Mouse (Mus musculus) hindbrain, embryonic 15.5 days (tissue): Measurements from ENCODE around the gene Kcnq1. TPM values are rescaled to one million over a fixed set of nuclear protein-coding genes. Genes with fewer than 3 reads are reported as not detected.
A peak's percentile ranks its signal among the peaks of the same experiment; 100 is the strongest.

Source experiments
- ATAC-seq: fragments of 200-750 bp; cut with Nextera tagmentation; 2 replicates; pipeline ENCODE4 v1.8.0; 2017; ENCODE audit warnings: low read depth, moderate number of reproducible peaks, moderate TSS enrichment; ENCODE audit not compliant: low FRiP score
- H3K27ac ChIP-seq: fragments of 300-500 bp; sonication (generic); replicated peaks from 2 replicates; pipeline ENCODE4 v1.5.1; 2015; ENCODE audit warnings: mild to moderate bottlenecking, inconsistent platforms
- H3K27me3 ChIP-seq: fragments of 300-500 bp; sonication (generic); 2 replicates; pipeline ENCODE4 v1.6.1; 2015; ENCODE audit warnings: control low read depth, inconsistent platforms
- H3K36me3 ChIP-seq: fragments of 300-500 bp; sonication (generic); 2 replicates; pipeline ENCODE4 v1.6.1; 2015; ENCODE audit warnings: control low read depth, inconsistent platforms
- H3K4me1 ChIP-seq: fragments of 300-500 bp; sonication (generic); replicated peaks from 2 replicates; pipeline ENCODE4 v1.6.1; 2015; ENCODE audit warnings: control low read depth, inconsistent platforms
- H3K4me2 ChIP-seq: fragments of 300-500 bp; sonication (generic); 2 replicates; pipeline ENCODE4 v1.6.1; 2015; ENCODE audit warnings: moderate library complexity, mild to moderate bottlenecking, inconsistent platforms
- H3K4me3 ChIP-seq: fragments of 300-500 bp; sonication (generic); 2 replicates; pipeline ENCODE4 v1.5.1; 2015; ENCODE audit warnings: mild to moderate bottlenecking, inconsistent platforms
- H3K9ac ChIP-seq: fragments of 300-500 bp; sonication (generic); 2 replicates; pipeline ENCODE4 v1.6.1; 2015; ENCODE audit warnings: inconsistent platforms
- H3K9me3 ChIP-seq: fragments of 300-500 bp; sonication (generic); 2 replicates; pipeline ENCODE4 v1.6.1; 2016; ENCODE audit warnings: control low read depth, inconsistent platforms
- WGBS: fragments of 180-500 bp; shearing (Covaris S2); methylation state at CpG from one replicate; pipeline ENCODE4 v1.1.7; 2015; 5-methylcytosine and 5-hydroxymethylcytosine counted together
- polyA plus RNA-seq: library from polyadenylated mRNA; unstranded; fragments of >200 nt; fragmentation: Nextera tagmentation; extraction: Ambion mirVana; gene quantifications from 2 replicates; pipeline ENCODE4 v1.2.1, GENCODE M21; 2015

The Kcnq1 gene
- polyA plus RNA-seq, 1 experiment from 2014 or later, result 1.1 TPM

DNA sequence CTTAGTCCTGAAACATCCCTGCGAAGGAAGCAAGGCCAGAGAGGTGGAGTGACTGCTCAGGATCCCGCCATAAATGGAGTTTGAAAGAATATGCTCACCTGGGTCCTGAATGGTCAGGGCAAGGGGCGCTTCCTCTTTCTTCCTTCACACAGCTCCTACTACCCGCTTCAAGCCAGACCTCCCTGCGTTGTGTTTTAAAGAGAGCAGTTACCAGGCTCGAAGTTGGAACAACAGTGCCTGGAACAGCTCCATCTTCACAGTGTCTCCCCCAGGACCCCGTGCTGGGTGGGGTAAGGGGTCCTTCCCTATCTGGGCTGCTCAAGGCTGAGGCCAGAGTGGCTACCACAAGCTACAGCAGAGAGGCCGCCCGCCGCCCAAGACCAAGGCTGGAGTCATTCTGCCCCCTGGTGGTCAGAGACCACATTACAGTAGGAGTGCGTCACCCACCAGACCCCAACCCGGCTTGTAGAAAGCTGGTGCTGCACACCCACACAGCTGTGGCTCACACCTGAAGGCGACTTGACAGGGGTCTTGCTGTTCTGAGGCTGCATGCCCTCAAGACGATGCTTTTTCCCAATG lies 360.0 kb downstream of the Kcnq1 start:
- no peaks in the 10 kb centered on the region for H3K36me3 ChIP-seq
- H3K4me3 ChIP-seq, result no peak overlapping the region
- peak; percentile 27; the same call in 1 of the 2 replicates for ATAC-seq
- H3K4me1 ChIP-seq, result peaks cover 15% of the 10 kb centered on the region; the same call in 1 of the 2 replicates
- H3K9me3 ChIP-seq, result no peaks in the 10 kb centered on the region
- peaks cover 11% of the 10 kb centered on the region for H3K27me3 ChIP-seq
- WGBS, result 29% methylated on average over 14 of the region's 14 CpGs
- H3K27ac ChIP-seq, result no peak overlapping the region
- no peak overlapping the region for H3K9ac ChIP-seq
- no peak overlapping the region for H3K4me2 ChIP-seq

DNA sequence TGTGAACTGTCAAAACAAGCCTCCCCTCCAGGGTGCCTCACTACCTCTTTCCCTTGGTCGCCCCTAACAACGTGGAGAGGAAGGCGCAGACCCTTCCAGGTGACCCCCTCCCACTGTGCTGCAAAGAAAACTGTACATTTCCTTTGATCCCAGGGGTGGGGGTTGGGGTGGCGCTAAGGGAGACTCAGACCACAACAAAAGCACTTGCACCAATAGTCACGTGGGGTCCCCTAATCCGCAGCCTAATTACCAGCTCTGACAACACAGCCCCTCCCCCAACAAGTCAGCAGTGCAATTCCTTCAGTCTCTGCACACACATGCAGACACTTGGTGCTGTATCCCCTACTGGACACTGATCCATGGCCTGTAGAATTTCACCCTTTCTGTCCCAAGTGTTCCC lies 361.6 kb downstream of the Kcnq1 start:
- no peak overlapping the region for H3K4me3 ChIP-seq
- no peak overlapping the region for H3K4me2 ChIP-seq
- ATAC-seq, result no peak
- H3K27me3 ChIP-seq, result peaks cover 9% of the 10 kb centered on the region; the same call in 1 of the 2 replicates
- no peak overlapping the region for H3K27ac ChIP-seq
- no peak overlapping the region for H3K9ac ChIP-seq
- H3K36me3 ChIP-seq, result no peaks in the 10 kb centered on the region
- 6% methylated on average over 6 of the region's 6 CpGs for WGBS
- H3K9me3 ChIP-seq, result no peaks in the 10 kb centered on the region
- H3K4me1 ChIP-seq, result peaks cover 15% of the 10 kb centered on the region; the same call in 1 of the 2 replicates

DNA sequence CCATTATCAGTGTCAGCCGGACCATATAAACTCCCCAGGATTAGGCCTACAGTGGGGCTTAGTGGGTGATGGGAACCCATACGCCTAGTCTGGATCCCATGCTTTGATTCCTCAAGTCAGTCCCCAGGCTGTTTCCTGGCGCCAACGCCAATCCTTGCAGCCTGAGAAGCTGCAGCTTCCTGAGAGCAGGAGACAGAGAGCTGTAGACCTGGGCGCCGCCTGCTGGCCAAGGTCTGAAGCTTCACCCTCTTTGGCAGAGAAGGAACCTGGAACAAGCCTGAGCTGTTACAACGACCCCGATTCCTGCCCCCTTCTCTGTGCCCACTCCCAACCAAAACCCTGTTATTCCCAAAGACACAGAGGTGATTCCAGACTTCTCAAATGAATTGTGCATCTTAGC lies 363.8 kb downstream of the Kcnq1 start:
- no peak overlapping the region for H3K27ac ChIP-seq
- 0 out of 2 replicates have a peak, but pooled peaks have one; percentile 21 for ATAC-seq
- H3K4me2 ChIP-seq, result no peak overlapping the region
- no peaks in the 10 kb centered on the region for H3K9me3 ChIP-seq
- no peak overlapping the region for H3K4me3 ChIP-seq
- H3K27me3 ChIP-seq, result peaks cover 7% of the 10 kb centered on the region; the same call in 1 of the 2 replicates
- no peaks in the 10 kb centered on the region for H3K36me3 ChIP-seq
- 19% methylated on average over 8 of the region's 8 CpGs for WGBS
- H3K9ac ChIP-seq, result no peak overlapping the region
- H3K4me1 ChIP-seq, result peaks cover 6% of the 10 kb centered on the region; the same call in 1 of the 2 replicates

DNA sequence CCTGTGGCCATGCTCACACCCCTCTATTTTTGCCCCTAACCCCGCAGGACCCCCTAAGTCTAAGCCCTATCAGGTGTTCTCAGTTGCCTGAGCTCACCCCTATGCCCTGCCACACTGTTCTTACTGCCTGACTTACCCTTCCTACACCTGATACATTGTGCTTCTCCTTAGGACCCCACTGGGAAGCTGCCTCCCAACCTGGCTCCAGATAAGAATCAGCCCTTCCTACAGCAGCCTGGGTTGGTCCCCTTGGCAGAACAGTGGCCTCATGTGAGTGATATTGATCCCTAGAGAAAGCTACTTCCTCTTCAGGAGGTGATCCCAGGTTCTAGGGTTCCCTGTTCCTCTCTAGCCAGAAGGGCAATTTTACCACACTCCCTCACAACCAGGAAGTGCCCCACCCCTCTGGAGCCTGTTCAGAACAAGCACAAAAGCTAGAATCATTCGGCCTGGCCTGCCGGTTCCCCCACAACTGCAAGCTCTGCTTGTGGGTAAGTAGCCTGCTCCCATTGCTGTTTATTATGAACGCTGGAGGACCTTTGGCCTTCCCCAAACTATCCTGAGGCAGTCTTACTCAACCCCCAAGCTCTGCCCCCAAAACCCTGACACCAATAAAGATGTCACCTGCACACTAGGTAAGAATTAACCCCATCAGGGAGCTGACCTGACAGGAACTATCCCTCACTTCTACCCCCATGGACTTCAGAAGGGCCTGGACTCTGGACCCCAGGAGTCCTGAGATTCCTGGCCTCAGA lies 367.4 kb downstream of the Kcnq1 start, which contains the start of gene Slc22a18:
TSS of gene Slc22a18 (plus strand) at position 390 of the 755 bp plus-strand sequence.
- WGBS, result 41% methylated on average over 4 of the region's 4 CpGs

DNA sequence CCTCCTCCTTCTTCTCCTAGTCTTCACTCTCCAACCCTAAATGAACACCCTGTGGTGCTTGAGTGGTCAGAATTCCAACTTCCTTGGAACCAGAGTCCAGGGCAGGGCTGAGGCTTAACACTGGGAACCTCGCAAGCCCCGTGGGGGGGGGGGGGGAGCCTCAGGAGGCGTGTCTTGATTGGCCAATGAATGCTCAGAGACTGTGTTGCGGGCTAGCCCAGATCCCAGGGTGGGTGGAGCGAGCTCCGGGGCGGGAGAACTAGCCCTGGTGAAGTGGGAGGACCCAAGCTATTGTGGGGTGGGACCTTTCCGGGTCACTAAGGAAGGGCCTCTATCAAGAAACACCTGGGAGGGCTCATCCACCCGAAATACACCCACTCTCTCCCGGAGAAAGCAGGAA lies 368.6 kb downstream of the Kcnq1 start:
- ATAC-seq, result no peak
- WGBS, result 31% methylated on average over 10 of the region's 10 CpGs
- H3K4me3 ChIP-seq, result no peak overlapping the region

More for the DNA sequence above, 367.4 kb downstream of the Kcnq1 start, which contains the start of gene Slc22a18:
- Histone ChIP-seq H3K27ac (no peak within 1 kb of the TSS), H3K4me3 (no peak within 1 kb of the TSS), H3K9me3 (no peaks in the 10 kb centered on the region), H3K36me3 (no peaks in the 10 kb centered on the region), H3K4me1 (no peaks in the 10 kb centered on the region), H3K4me2 (no peak within 1 kb of the TSS), H3K27me3 (no peaks in the 10 kb centered on the region), H3K9ac (no peak within 1 kb of the TSS)
- ATAC-seq, result no peak

DNA sequence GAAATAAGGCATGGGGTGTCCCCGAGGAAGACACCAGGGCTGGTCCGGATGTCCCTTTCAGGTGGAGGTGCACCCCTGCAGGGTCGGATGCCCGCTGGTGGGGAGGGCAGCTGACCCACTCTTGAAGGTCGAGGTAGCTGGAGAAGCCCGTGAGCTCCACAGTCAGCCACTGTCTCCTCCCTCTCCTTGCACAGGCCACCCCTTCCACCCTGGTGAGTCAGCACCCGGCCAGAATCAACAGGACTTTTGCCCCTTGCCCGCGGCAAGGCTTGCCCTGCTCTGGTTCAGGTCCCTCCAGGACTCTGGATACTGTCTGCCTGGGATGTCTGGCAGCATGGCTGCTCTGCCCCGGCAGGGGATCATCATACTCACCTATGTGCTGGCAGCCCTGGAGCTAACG lies 369.7 kb downstream of the Kcnq1 start:
- no peak for ATAC-seq
- no peak overlapping the region for H3K4me3 ChIP-seq
- WGBS, result 80% methylated on average over 11 of the region's 11 CpGs
- H3K4me2 ChIP-seq, result no peak overlapping the region
- no peaks in the 10 kb centered on the region for H3K9me3 ChIP-seq
- no peak overlapping the region for H3K9ac ChIP-seq
- 0 out of 2 replicates have a peak, but pooled peaks cover 2% of the 10 kb centered on the region for H3K27me3 ChIP-seq
- no peak overlapping the region for H3K27ac ChIP-seq
- no peaks in the 10 kb centered on the region for H3K4me1 ChIP-seq
- H3K36me3 ChIP-seq, result no peaks in the 10 kb centered on the region

More for the DNA sequence above, 368.6 kb downstream of the Kcnq1 start:
- no peak overlapping the region for H3K9ac ChIP-seq
- no peaks in the 10 kb centered on the region for H3K36me3 ChIP-seq
- H3K4me1 ChIP-seq, result no peaks in the 10 kb centered on the region
- no peak overlapping the region for H3K27ac ChIP-seq
- H3K4me2 ChIP-seq, result no peak overlapping the region
- H3K27me3 ChIP-seq, result no peaks in the 10 kb centered on the region
- H3K9me3 ChIP-seq, result no peaks in the 10 kb centered on the region

Other genes with a start within 250 kb of the Kcnq1 start
- gene Th, start 175.2 kb upstream of the Kcnq1 start, polyA plus RNA-seq, result 10.7 and 11.0 TPM in 2 replicates
- gene Ascl2, start 137.1 kb upstream of the Kcnq1 start, polyA plus RNA-seq, result 0.70 and 1.1 TPM in 2 replicates
- 0.31 and 1.00 TPM in 2 replicates for gene Tspan32, start 101.3 kb upstream of the Kcnq1 start, polyA plus RNA-seq
- gene Cd81, start 53.6 kb upstream of the Kcnq1 start, polyA plus RNA-seq, result 439 and 445 TPM in 2 replicates
- 94.1 and 99.2 TPM in 2 replicates for gene Tssc4, start 37.1 kb upstream of the Kcnq1 start, polyA plus RNA-seq
- 1.8 and 2.7 TPM in 2 replicates for gene Trpm5, start 11.7 kb upstream of the Kcnq1 start, polyA plus RNA-seq